Mouse (Mus musculus): ENCODE results near the gene Fam120a.
A peak's percentile ranks its signal among the peaks of the same experiment; 100 is the strongest.

The Fam120a gene

GRCm38 (mm10) chr13:48966851-48967821 is 681 bp downstream of the Fam120a start:
- DNase-seq (ENCODE audit: low read depth in 1 of 2, low spot score in 2 of 2): peak in 1 of 2 experiments; percentile 34

GRCm38 (mm10) chr13:48965559-48966525 is 2.0 kb downstream of the Fam120a start:
- peak in 1 of 2 experiments; percentile 33 for DNase-seq (ENCODE audit: low read depth in 1 of 2, low spot score in 2 of 2)

- DNase-seq (ENCODE audit: low read depth in 1 of 2, low spot score in 2 of 2): no peak
Observed at GRCm38 (mm10) chr13:48964850-48965249, 3.0 kb downstream of the Fam120a start.

GRCm38 (mm10) chr13:48963111-48963510 is 4.7 kb downstream of the Fam120a start:
- DNase-seq (ENCODE audit: low read depth in 1 of 2, low spot score in 2 of 2): no peak

- DNase-seq (ENCODE audit: low read depth in 1 of 2, low spot score in 2 of 2): peak; percentile 41 to 44
Observed at GRCm38 (mm10) chr13:48962519-48962918, 5.3 kb downstream of the Fam120a start.

- no peak for DNase-seq (ENCODE audit: low read depth in 1 of 2, low spot score in 2 of 2)
Observed at GRCm38 (mm10) chr13:48958608-48959007, 9.2 kb downstream of the Fam120a start.

GRCm38 (mm10) chr13:48954825-48955224 is 13.0 kb downstream of the Fam120a start:
- DNase-seq (ENCODE audit: low read depth in 1 of 2, low spot score in 2 of 2): no peak

- DNase-seq (ENCODE audit: low read depth in 1 of 2, low spot score in 2 of 2): no peak
Observed at GRCm38 (mm10) chr13:48950600-48951241, 17.1 kb downstream of the Fam120a start.

GRCm38 (mm10) chr13:48948951-48949350 is 18.9 kb downstream of the Fam120a start:
- no peak for DNase-seq (ENCODE audit: low read depth in 1 of 2, low spot score in 2 of 2)

GRCm38 (mm10) chr13:48944571-48944970 is 23.2 kb downstream of the Fam120a start:
- no peak for DNase-seq (ENCODE audit: low read depth in 1 of 2, low spot score in 2 of 2)

GRCm38 (mm10) chr13:48942471-48942870 is 25.3 kb downstream of the Fam120a start:
- no peak for DNase-seq (ENCODE audit: low read depth in 1 of 2, low spot score in 2 of 2)

GRCm38 (mm10) chr13:48941773-48942172 is 26.0 kb downstream of the Fam120a start:
- DNase-seq (ENCODE audit: low read depth in 1 of 2, low spot score in 2 of 2): no peak

- DNase-seq (ENCODE audit: low read depth in 1 of 2, low spot score in 2 of 2): no peak
Observed at GRCm38 (mm10) chr13:48934597-48934996, 33.2 kb downstream of the Fam120a start.

- no peak for DNase-seq (ENCODE audit: low read depth in 1 of 2, low spot score in 2 of 2)
Observed at GRCm38 (mm10) chr13:48932692-48933091, 35.1 kb downstream of the Fam120a start.

- no peak for DNase-seq (ENCODE audit: low read depth in 1 of 2, low spot score in 2 of 2)
Observed at GRCm38 (mm10) chr13:48931687-48932086, 36.1 kb downstream of the Fam120a start.

GRCm38 (mm10) chr13:48931232-48931631 is 36.6 kb downstream of the Fam120a start:
- DNase-seq (ENCODE audit: low read depth in 1 of 2, low spot score in 2 of 2): no peak

GRCm38 (mm10) chr13:48929535-48930110 is 38.2 kb downstream of the Fam120a start:
- DNase-seq (ENCODE audit: low read depth in 1 of 2, low spot score in 2 of 2): no peak

- no peak for DNase-seq (ENCODE audit: low read depth in 1 of 2, low spot score in 2 of 2)
Observed at GRCm38 (mm10) chr13:48927609-48928008, 40.2 kb downstream of the Fam120a start.

- no peak for DNase-seq (ENCODE audit: low read depth in 1 of 2, low spot score in 2 of 2)
Observed at GRCm38 (mm10) chr13:48922712-48923111, 45.1 kb downstream of the Fam120a start.

GRCm38 (mm10) chr13:48921256-48921655 is 46.6 kb downstream of the Fam120a start:
- DNase-seq (ENCODE audit: low read depth in 1 of 2, low spot score in 2 of 2): no peak
